ENCODE assay signal across 22 mouse cellular contexts in the genomic region with DNA sequence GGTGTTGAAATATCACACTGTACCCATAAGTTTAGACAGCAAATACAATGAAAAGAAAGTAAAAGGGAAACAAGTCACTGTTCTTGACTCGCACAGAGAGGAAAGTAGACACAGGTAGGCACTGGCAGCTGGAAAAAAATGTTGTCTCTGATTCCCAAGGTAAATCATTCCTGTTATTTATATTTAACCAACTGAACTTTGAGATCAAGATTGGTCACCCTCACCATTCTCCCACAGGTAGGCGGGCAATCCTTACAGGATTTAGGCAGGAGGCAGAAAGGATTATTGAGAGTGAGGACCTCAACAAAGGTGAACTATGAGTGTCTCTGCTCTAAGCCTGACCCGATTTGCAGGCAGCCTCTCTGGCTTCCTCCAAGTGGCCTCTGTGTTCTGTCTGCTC. TPM values are rescaled to one million over a fixed set of nuclear protein-coding genes. Genes with fewer than 3 reads are reported as not detected.
"Had no signal": no experiment of that assay in that cellular context is flagged by ENCODE, and none has a peak within 500 bp of the region (broad histone marks: within the 10 kb centered on the region; RNA-seq: fewer than 3 reads in every experiment).

A gene (plus strand): TSS at position 249 of the 400 bp plus-strand sequence.

- H3K4me1 ChIP-seq: limb, embryonic 15.5 days; liver, embryonic 15.5 days; midbrain, embryonic 15.5 days; neural tube, embryonic 12.5 days had no signal

- DNase-seq: layer of hippocampus, adult 9-11 months; layer of hippocampus, postnatal 36 days; lung, embryonic 14.5 days; lung, postnatal 10 days; lung, postnatal 4 days; thymus, postnatal 25 days had no signal

- H3K4me3 ChIP-seq: limb, embryonic 15.5 days; liver, embryonic 15.5 days; midbrain, embryonic 15.5 days; neural tube, embryonic 12.5 days had no signal

- H3K4me2 ChIP-seq: limb, embryonic 15.5 days; liver, embryonic 15.5 days; lung, embryonic 14.5 days; midbrain, embryonic 11.5 days; midbrain, embryonic 15.5 days; neural tube, embryonic 12.5 days had no signal

- H3K9ac ChIP-seq: limb, embryonic 15.5 days; liver, embryonic 15.5 days; lung, embryonic 14.5 days; midbrain, embryonic 15.5 days; neural tube, embryonic 12.5 days had no signal

- H3K9me3 ChIP-seq: limb, embryonic 15.5 days; liver, embryonic 15.5 days; midbrain, embryonic 15.5 days; neural tube, embryonic 12.5 days had no signal

- H3K36me3 ChIP-seq: limb, embryonic 15.5 days; liver, embryonic 15.5 days; midbrain, embryonic 15.5 days; neural tube, embryonic 12.5 days had no signal

- H3K27ac ChIP-seq: limb, embryonic 15.5 days; liver, embryonic 15.5 days; midbrain, embryonic 15.5 days; neural tube, embryonic 12.5 days; stomach, postnatal 0 days had no signal

- ATAC-seq: inflammation-experienced regulatory T-cells, adult 6 months; intestine, postnatal 0 days; midbrain, embryonic 15.5 days had no signal

- H3K27me3 ChIP-seq: limb, embryonic 15.5 days; liver, embryonic 15.5 days; midbrain, embryonic 15.5 days; neural tube, embryonic 12.5 days had no signal

RNA-seq across cellular contexts. Expression of the gene that starts here (rescaled TPM):
- total RNA-seq: layer of hippocampus, adult 18-20 months; layer of hippocampus, postnatal 36 days; left cerebral cortex, adult 8-10 months; left cerebral cortex, postnatal 25 days; megakaryocyte, adult 5-6 weeks; monocyte, adult 5-6 weeks; neutrophil, adult 5-6 weeks had no signal
- polyA plus RNA-seq: inflammation-experienced regulatory T-cells, adult 6 months; intestine, postnatal 0 days; limb, embryonic 11.5 days; limb, embryonic 15.5 days; lung, embryonic 14.5 days; midbrain, embryonic 11.5 days; midbrain, embryonic 15.5 days; neural tube, embryonic 12.5 days; urinary bladder, adult 2 months had no signal
